Mouse (Mus musculus): ENCODE data around the gene Dag1.
A peak's percentile ranks its signal among the peaks of the same experiment; 100 is the strongest.
"Not testable (repeated sequence)": the region's sequence is repeated elsewhere in the genome, so short reads cannot be mapped to it uniquely, and the experiment has no call there.

Dag1 gene

DNA sequence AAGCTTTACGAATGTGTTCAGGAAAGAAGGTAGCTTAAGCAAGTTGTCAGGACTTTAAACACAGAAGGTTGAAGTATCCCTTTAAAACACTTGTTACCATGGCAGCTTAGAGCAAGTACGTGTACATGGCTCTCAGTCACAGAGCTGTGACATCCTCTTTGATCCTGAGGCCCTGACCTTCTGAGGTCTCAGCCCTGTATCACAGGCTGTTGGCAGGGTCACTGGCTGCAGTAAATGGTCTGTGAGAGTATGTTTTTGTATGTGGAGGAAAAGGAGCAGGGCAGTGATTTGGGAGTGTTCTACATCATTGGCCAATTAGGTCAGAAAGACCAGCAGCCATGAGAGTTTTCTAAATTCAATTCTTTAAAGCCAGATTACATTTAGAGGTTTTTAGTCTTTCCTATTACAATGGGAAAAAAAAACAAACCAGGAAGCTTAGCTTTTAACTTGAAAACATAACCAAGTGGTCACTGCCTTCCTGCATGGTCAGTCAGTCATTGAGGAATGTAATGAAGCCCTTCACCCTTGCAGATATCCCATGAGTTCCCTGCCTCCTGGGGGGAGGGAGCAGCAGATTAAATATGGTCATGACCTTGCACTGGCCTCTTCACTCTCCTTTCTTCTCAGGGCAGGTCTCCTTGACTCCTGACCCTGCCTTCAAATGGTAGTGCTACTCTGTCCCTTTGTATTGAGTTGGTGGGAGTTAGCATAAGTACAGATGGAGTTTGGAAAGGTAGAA lies 35.7 kb downstream of the Dag1 start:
- no peak for DNase-seq (ENCODE audit: low read depth in 1 of 2, low spot score in 2 of 2)

DNA sequence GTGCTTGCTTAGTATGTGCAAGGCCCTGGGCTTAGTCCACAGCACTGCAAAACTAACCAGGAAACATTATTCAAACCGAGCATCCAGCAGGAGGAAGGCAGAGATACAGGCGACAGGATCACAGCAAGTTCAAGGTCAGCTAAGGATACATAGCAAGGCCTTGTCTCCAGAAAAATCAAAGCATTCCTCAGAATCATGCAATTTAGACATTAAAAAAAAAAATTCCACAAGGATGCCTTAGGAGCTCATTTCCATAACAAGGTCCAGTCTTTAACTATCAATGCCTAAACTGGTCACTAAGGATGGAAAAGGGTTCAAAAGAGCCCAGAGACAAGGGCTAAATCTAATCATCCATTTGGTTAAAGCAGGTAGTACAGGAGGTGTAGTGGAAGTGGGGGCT lies 38.6 kb downstream of the Dag1 start:
- DNase-seq (ENCODE audit: low read depth in 1 of 2, low spot score in 2 of 2) = no peak

DNA sequence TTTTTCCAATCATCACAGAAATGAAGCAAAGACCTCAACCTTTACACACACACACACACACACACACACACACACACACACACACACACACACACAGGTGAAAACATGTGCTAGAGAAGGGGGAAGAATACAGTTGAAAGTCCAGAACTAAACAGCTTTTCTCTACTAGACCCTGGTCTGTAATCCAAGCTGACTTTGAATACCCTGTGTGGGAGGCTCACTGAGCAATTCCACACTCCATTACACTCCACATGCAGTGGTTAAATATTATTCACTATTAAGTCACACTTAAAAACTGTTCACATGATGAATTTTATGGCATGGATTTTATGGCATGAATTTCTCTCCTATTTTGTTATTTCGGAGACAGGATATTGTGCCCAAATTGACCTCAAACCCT lies 40.1 kb downstream of the Dag1 start:
- no peak for DNase-seq (ENCODE audit: low read depth in 1 of 2, low spot score in 2 of 2)

DNA sequence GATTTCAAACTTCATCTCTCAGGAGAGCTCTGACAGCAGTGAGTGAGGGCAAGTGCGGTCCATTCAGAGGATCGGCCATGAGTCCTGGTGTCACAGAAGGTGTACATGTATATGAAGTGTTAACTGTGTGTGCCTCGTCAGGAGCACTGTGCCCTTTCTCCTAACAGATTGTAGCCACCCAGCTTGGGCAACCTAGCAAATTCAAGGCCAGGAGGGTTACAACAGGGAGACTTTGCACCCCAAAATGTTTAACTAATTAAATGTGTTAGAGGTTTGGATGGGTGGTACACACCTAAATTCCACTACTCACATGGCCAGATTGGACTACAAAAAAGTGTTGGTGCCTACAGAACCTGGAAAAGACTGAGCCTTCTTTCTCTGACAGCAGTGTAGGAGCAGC lies 42.2 kb downstream of the Dag1 start:
- DNase-seq (ENCODE audit: low read depth in 1 of 2, low spot score in 2 of 2) = no peak

DNA sequence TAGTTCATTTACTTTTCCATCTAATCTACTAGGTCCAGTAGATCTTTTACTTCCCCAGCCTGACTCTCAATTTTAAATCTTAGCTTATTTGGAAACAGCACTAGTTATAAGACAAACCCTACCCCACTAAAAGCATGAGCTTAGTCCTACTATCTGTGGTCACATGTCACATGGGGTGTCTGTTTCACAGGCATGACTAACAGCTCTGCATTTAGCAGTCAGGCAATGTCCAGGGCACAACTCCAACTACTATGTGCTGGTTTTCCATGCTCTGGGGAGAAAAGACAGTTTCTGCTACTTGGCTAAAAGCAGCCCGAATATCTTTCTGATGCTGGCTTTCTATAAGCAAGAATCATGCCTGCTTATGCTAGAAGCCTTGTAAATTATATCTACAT lies 43.4 kb downstream of the Dag1 start:
- DNase-seq (ENCODE audit: low read depth in 1 of 2, low spot score in 2 of 2) = no peak

DNA sequence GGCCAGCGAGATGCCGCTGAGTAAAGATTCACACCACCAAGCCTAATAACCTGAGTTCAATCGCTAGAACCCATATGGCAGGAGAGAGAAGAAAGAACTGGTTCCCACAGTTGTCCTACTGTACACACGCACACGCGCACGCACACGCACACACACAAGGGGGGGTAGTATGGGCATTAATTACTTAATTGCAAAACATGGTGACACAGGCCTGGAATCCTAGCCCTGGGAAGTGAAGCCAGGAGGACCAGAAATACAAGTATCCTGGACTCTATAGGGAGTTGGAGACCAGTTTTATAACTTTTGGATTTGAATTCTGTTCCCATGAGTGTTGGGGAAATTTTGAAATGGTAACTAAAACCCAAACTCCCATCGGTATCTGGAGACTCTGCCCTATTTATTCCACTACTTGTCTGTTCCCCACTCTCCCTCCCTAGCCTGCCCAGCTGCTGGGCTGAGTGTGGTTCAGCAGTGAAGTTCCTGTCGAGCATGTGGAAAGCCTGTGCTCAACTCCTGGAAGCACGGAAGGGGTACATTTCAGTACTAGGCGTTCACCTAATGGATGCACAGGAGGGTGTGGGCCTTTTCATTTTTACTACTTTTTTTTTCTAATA lies 43.9 kb downstream of the Dag1 start:
- no peak for DNase-seq (ENCODE audit: low read depth in 1 of 2, low spot score in 2 of 2)

DNA sequence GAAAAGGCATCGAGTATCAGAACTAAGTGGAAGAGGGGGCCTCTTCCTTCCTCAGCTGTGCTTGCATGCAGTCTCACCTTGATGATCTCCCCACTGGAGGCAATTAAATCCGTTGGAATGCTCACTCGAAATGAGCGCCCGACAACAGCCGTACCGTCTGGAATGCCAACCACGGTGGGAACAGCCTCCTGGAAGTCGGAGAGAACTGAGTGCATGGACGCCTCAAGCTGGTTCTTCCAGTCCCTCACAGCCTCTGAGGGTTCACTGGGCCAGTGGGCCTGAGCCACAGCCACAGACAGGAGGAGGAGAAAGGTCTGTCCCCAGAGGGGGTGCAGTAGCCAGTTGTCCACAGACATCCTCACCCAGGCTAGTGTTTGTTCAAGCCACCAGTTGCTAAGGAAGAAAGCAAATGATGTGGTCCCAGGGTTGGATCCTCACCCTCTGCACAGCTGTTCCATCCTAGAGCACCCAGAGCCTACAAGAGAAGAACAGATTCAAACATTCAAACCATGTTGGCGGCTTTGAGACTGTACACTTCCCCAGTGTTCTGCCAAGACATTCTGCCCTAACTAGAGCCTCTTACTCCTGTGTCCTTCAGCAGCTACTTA lies 45.7 kb downstream of the Dag1 start:
- no peak for DNase-seq (ENCODE audit: low read depth in 1 of 2, low spot score in 2 of 2)

DNA sequence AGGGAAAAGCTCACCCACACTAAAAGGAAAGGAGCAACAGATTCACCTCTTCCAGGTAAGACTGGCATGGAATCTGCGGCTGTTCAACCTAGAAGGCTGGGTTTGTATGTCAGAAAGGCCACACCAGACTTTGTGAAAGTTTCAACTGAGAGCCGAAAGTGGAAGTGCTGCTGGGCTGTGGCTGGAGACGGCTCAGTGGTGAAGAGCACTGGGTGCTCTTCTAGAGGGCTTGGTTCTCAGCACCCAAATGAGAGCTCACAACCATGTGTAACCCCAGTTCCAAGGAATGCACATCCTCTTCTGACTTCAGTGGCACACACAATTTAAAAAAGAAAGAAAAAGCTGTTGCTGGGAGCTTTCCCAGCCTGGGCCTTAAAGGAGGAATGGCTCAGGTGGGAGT lies 46.4 kb downstream of the Dag1 start:
- no peak for DNase-seq (ENCODE audit: low read depth in 1 of 2, low spot score in 2 of 2)

DNA sequence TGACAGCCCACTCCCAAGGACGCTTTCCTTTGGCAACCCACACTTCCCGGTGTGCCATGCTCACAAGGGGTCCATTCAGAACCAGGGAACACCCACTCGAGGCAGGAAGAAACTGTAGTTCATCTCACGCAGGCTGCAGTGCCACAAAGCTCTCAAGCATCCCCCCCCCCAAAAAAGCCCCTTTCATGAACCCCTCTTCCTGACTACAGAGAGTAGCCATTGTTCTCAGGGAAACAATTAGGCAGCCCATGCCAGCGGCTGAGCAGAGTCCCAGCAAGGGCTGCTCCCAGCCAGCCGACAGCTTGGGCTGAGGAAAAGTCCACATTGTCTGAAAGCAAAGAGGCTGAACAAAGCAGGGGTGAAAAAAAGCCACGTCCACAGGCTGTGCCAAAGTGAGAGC lies 50.7 kb downstream of the Dag1 start:
- no peak for DNase-seq (ENCODE audit: low read depth in 1 of 2, low spot score in 2 of 2)

DNA sequence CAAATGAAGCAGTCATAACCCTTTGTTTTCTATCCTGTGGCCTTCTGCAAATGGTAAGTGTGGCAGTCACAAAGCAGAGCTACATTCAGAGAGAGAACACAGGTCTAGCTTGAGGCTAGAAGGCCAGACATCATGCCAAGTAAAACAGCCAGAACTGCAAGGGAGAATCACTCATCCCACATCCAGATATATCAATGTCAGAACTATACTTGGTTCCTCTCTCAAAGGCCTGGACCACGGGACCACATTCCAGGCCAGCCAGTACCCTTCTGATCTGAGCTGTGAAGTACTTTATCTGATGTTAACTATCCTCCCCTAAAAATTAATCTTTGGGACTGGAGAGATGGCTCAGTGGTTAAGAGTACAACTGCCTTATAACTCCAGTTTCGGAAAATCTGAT lies 51.3 kb downstream of the Dag1 start:
- no peak for DNase-seq (ENCODE audit: low read depth in 1 of 2, low spot score in 2 of 2)

DNA sequence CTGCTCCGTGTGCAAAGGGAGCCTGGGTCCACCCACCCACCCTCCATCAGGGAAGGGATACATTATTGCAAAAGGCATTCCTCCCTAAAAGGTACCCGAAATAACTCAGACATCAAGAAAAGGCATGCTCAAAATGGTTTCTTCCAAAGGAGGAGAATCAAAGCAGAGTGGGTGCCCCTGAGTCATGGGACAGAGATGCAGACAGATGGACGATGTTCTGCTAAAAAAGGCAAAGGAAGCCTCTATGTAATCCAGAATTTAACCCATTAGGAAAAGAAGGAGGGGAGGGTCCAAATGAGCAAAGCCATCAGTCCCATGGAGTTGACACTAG lies 58.2 kb downstream of the Dag1 start:
- DNase-seq (ENCODE audit: low read depth in 1 of 2, low spot score in 2 of 2) = no peak

DNA sequence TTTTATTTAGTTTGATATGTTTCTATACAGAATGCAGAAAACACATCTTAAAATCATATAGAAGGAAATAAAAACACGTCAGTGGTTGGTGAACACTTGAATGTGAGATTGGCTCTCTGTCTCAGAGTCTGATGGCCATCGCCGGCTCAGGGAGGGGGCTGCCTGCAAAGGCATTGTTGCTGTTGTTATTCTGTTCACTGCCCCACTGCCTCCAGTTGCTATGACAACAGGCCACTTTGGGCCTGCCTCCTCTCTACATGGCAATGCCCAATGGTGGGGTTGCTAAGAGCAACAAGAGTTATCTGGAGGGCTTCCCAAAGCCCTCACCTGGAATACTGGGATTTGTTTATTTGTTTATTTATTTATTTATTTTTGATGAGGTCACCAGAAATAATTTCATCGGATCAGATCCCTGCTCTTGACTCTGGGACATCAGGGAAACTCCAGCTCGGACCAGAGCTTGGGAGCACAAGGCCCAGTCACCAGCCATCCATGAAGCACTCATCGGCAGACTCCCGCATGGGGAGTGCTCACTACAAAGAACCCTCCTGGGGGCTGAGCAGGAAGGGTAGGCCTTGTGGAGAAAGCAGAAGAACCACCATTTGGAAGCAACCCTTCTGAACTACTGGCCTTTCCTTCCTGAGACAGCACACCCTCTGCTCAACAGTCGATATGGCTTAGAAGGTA lies 58.7 kb downstream of the Dag1 start:
- no peak for DNase-seq (ENCODE audit: low read depth in 1 of 2, low spot score in 2 of 2)

DNA sequence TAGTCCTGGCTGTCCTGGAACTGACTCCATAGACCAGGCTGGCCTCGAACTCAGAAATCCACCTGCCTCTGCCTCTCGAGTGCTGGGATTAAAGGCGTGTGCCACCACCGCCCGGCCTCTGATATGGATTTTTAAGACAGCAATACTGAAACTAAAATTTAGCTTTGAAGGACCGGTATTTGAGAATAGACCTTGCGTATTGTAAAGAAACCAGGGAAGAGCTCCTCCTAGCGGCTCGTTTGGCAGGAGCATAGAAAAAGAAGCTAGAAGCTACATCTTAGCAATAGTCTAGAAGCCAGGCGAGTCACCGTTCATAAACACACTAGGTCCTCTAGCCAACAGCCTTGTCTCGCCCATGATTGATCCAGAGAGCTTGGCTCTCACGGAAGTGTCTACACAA lies 60.7 kb downstream of the Dag1 start:
- DNase-seq (ENCODE audit: low read depth in 1 of 2, low spot score in 2 of 2) = peak; percentile 22 to 60

DNA sequence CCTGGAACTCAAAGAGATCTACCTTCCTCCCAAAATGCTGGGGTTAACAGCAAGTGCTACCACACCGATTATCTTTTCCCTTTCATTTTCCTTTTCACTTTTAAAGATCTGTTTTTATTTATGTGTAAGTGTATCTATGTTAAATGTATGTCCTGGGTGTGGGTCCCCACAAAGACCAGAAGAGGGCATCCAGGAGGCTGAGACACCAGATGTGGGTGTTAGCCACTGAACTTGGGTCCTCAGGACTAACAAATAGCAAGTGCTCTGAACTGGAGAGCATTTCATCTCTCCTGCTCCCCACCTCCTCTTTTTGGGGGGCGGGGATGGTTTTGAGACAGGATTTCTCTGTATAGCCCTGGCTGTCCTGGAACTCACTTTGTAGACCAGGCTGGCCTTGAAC lies 61.6 kb downstream of the Dag1 start:
- DNase-seq (ENCODE audit: low read depth in 1 of 2, low spot score in 2 of 2) = no peak

DNA sequence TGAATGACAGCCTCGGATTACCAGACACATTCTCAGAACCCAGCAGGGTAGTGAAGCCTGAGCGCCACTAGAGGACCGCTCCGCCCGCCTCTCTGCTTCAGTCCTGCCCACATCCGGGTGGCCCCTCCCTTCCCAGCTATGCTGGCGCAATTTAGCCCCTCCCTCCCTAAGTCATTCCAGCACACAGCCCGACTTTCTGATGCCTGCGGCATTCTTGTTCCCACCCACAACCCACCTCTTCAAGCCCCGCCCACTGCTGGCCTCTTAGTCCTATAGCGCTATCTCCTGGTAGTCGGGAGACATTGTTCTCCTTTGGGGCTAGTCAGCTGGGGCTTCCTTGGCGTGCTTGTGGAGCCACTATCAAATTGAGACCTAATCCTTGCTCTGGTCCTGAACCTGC lies 62.6 kb downstream of the Dag1 start:
- peak; percentile 84 to 87 for DNase-seq (ENCODE audit: low read depth in 1 of 2, low spot score in 2 of 2)

DNA sequence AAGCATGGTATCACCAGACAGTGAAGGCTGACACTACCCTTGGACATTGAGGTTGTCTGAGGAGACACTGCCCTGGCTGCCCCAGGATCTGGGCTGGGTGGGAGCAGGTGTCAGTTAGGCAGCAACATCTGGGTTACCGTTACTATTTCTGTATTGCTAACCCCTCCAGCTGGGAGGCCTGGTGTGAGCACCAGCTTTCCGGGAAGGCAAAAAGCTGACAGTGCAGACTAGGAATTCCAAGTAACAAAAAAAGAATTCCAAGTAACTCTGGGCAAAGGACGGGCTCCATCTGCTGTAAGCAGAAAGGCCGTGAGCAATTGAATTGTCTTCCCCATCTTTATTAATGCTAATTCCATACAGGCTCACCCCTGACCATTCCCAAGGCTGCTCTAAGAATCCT lies 65.1 kb downstream of the Dag1 start:
- no peak for DNase-seq (ENCODE audit: low read depth in 1 of 2, low spot score in 2 of 2)

DNA sequence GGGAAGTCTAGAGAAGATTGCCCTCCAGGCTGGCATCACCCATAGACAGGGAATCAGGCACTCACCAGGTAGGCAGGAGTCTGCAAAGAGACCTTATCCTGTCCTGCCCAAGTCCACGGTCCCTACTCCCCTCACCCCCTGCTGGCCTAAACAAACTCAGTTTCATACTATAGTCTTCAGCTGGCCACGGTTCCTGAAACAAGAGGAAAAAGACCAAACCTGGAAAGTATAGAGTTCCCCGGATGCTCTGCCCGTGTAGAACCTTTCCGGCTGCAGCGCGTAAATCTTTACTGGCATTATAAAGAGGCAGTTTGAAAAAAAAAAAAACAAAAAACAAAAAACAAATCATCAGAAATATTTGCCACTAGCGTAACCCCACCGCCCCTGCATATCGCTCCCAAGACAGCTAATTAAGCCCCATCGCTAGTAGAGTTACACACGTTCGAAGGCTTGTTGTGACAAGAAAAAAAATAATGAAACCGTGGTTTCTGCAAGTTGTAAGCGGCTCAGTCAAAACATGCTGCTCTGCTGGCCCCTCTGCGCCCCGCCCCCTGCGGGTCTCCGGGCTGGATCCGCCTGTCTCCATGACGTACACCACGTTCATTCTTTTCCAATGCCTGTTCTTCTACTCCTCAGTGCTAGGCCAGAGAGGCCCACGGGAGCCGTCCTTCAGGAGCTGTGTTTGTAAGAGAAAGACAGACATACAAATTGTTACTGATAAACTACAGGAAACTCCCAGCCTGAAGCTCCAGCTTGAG lies 66.7 kb downstream of the Dag1 start:
- DNase-seq (ENCODE audit: low read depth in 1 of 2, low spot score in 2 of 2) = no peak

DNA sequence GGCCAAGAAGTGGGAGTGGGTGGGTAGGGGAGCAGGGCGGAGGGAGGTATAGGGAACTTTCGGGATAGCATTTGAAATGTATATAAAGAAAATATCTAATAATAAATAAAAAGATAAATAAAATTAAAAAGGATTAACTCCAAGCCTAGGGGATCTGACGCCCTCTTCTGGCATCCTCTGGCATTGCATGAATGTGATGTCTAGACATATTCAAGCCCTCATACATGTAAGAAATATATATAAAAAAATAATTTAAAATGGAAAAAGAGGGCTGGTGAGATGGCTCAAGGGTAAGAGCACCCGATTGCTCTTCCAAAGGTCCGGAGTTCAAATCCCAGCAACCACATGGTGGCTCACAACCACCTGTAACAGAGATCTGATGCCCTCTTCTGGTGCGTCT lies 67.5 kb downstream of the Dag1 start:
- not testable (repeated sequence) for DNase-seq (ENCODE audit: low read depth in 1 of 2, low spot score in 2 of 2)

DNA sequence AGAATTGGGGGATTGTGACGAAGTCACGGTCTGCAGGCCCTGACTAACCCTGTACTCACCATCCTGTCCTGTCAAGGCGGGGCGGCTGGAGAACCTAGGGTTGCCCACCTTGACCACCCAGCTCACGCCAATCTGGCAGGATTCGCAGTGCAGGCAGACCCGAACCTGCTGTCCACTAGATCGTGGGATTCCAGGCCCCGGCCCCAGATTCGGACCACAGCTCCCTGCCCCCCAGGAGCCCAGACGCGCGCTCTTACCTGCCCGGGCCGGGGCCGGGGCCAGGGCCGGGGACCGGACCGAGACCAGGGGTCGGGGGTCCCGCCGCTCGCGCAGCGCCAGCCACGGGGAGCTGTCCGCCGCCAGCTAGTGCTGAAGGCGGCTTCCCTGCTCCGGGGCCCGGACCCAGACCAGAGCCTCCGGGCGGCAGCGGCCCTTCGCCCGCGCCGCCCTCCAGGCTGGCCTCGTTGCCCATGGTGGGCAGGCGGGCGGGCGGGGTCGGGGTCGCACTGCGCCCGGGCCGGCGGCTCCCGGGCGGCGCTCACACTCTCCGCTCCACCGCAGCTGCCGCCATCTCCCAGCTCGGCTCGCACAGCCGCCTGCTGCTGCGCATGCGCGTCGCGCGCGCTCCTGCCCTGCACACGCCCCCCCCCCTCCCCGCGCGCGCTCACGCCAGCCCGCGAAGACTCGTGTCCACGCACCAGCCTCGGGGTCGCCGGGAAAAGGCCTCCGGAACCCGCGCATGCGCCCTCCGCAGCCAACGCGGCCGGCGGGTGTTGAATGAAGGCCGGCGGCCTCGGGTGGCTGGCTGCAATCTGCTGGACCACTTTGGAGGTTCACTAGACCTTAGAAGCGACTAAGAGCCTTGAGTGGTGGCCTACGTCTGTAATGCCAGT lies 73.7 kb downstream of the Dag1 start, which contains the start of gene Bsn:
Gene Bsn, minus strand, starts transcription at position 598 of the 893 bp plus-strand sequence.
- DNase-seq (ENCODE audit: low read depth in 1 of 2, low spot score in 2 of 2) = no peak

DNA sequence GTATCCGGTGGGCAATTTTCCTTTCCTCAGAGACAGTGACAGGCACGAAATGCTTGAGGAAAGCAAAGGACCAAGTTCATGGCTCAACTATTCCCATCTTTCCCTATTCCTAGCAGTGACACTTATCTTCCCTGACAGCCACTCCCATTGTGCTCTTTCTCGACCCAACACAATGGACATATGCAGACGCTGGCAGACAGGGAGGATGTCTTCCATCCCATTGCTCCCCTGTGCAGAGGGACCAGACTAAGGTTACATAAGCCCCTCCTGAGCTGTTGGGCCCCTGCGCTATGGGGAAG lies 74.3 kb downstream of the Dag1 start:
- DNase-seq (ENCODE audit: low read depth in 1 of 2, low spot score in 2 of 2) = no peak

DNA sequence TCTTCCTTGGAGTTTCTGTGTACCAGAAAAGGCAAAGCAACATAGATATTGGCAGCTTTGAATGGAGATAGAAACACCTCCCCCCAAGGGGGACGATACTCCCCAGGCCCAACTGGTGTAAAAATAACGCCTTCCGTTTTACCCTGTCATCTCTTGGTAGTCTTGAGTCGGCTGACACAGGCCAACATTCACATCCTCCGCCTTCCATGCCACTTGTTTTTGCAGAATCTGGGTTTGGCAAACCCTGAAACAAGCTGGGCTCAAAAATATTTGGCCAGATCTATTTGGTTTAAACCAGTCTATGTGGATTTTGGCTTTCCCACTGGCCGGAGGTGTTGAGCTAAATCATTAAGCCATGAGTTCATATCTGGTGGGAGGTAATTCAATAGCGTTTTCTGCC lies 74.7 kb downstream of the Dag1 start:
- DNase-seq (ENCODE audit: low read depth in 1 of 2, low spot score in 2 of 2) = no peak

Data from monocyte, adult 2 months (primary cell).